Mouse (Mus musculus) C2C12 (cell line): ENCODE measurements around the gene Daam1.

Source experiments
- CEBPB ChIP-seq: IDR thresholded peaks from one replicate; pipeline ENCODE4 v1.6.1; 2011; ENCODE audit warnings: low read depth, mild to moderate bottlenecking, control low read depth, moderate library complexity
- CTCF ChIP-seq: IDR thresholded peaks from one replicate; pipeline ENCODE4 v1.5.1; 2011; ENCODE audit not compliant: control insufficient read depth, insufficient read depth, insufficient read length
- FOSL1 ChIP-seq: IDR thresholded peaks from one replicate; pipeline ENCODE4 v1.8.0; 2011; ENCODE audit warnings: mild to moderate bottlenecking, low read length; ENCODE audit not compliant: poor library complexity, insufficient read depth, severe bottlenecking
- MAX ChIP-seq: IDR thresholded peaks from one replicate; pipeline ENCODE4 v1.6.1; 2011; ENCODE audit warnings: mild to moderate bottlenecking, control low read depth
- MYOD1 ChIP-seq: IDR thresholded peaks from one replicate; pipeline ENCODE4 v1.6.1; 2011; ENCODE audit warnings: low read depth; ENCODE audit not compliant: control insufficient read depth, insufficient read length
- MYOG ChIP-seq: IDR thresholded peaks from one replicate; pipeline ENCODE4 v1.6.1; 2011; ENCODE audit not compliant: control insufficient read depth, insufficient read length; ENCODE audit errors: extremely low read depth
- USF1 ChIP-seq: IDR thresholded peaks from one replicate; pipeline ENCODE4 v1.6.1; 2011; ENCODE audit warnings: low read depth, mild to moderate bottlenecking, control low read depth, moderate library complexity

DNA sequence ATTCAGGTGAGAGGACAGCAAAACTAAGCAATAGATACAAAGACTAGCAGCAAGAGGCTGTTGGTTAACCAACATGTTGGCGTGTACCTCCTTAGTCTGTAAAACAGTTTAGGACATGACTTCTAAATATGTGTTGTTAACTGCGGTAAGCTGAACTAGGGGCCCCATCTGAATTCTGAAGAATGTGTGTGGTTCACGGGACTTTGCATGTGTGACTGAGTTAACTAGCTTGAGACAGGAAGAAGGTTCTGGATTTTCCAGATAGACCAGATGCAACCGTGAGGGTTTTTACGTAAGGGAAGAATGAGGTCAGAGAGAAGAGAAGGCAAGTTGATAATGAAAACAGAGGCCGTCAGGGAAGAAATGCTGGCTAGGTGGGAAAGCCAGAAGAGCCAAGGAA is 206.2 kb downstream of the Daam1 start:
- TF ChIP-seq CEBPB (no peak), MAX (no peak), CTCF (no peak), MYOD1 (no peak), USF1 (no peak), MYOG (no peak), FOSL1 (no peak)
